Mouse (Mus musculus): ENCODE data around the gene Ltbp2. TPM values are rescaled to one million over a fixed set of nuclear protein-coding genes. Genes with fewer than 3 reads are reported as not detected.
A peak's percentile ranks its signal among the peaks of the same experiment; 100 is the strongest.

Gene Ltbp2
- polyA plus RNA-seq, 1 experiment from 2014 or later, result 1.4 TPM

DNA sequence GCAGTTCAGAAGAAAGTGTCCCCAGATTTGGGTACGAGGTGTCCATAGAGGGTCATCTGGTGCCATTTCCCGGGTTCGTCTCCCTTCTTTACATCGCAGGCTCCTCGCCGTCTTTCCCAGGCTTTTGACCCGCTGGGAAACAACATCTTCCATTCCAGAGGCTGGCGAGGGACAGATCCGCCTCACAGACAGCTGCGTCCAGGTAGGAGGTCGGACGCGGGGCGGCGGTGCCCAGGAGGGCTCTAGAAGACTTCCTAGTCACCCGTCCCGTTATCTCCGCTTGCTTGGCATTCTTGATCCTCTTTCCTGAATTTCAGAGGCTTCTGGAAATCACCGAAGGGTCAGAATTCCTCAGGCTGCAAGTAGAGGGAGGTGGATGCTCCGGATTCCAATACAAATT lies 102.9 kb downstream of the Ltbp2 start:
- DNase-seq (ENCODE audit: low spot score), result no peak
- Histone ChIP-seq H3K27me3 (ENCODE audit: control insufficient read depth, insufficient read depth, low read length) (no peaks in the 10 kb centered on the region), H3K4me3 (ENCODE audit: low read depth, low read length) (peak overlapping the region; percentile 82), H3K36me3 (ENCODE audit: control insufficient read depth, insufficient read depth, low read length) (no peaks in the 10 kb centered on the region), H3K4me2 (replicated peaks; ENCODE audit: low read depth) (peak overlapping the region; percentile 92), H3K9ac (ENCODE audit: low read length) (peak overlapping the region; percentile 83), H3K4me1 (replicated peaks; ENCODE audit: control insufficient read depth, insufficient read depth) (no peaks in the 10 kb centered on the region), H3K27ac (replicated peaks) (peak overlapping the region; percentile 70), H3K9me3 (ENCODE audit: control insufficient read depth, low read length) (no peaks in the 10 kb centered on the region)
- no peak for ATAC-seq (ENCODE audit: low FRiP score, low TSS enrichment)
- WGBS, result 0% methylated on average over 20 of the region's 20 CpGs
- TF ChIP-seq CTCF (IDR thresholded peaks at IDR 0.05; ENCODE audit: low read depth) (no peak), EP300 (optimal IDR thresholded peaks at IDR 0.05) (no peak)

DNA sequence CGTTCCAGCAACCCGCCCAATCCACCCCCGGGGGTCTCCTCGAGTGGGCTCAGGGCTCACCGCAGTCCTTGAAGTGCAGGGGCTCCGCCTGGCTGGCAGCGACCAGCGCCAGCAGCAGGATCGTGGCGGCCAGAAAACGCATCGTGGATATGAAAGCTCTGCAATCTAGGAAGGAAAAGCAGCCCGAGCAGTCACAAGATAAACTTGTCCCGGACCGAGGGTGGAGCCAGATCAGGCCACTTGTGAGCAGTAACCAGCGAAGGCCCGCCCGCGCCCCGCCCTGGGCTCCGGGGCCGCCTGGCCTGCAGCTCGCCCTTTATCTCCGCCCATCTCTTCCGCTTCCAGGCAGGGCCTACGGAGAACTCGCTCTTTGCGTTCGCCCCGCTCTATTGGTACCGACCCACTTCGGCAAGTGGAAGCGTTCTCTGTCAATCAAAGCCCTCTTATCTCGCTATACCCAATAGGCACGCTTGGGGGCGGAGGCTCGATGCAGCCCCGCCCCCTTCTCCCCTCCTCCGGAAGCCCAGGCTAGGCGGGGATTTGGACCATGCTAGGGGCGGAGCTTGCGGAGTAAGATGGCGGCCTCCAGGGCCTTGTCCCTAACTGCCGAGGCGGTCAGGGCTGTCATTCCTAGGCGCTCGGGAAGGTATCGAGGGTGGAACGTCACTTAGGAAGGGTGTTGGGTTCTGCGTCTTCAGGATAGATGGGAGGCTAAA lies 103.4 kb downstream of the Ltbp2 start, which contains the start of the genes Npc2 and Isca2:
TSS of gene Npc2 (minus strand) at position 427 of the 716 bp plus-strand sequence.
TSS of gene Isca2 (plus strand) at position 526 of the 716 bp plus-strand sequence.
- H3K27ac ChIP-seq (replicated peaks), result peak within 1 kb of the TSS; percentile 95
- no peaks in the 10 kb centered on the region for H3K9me3 ChIP-seq (ENCODE audit: control insufficient read depth, low read length)
- H3K4me3 ChIP-seq (ENCODE audit: low read depth, low read length), result peak within 1 kb of the TSS; percentile 82
- under 1% methylated on average over 48 of the region's 50 CpGs for WGBS
- H3K4me1 ChIP-seq (replicated peaks; ENCODE audit: control insufficient read depth, insufficient read depth), result no peaks in the 10 kb centered on the region
- peak within 1 kb of the TSS; percentile 92 for H3K4me2 ChIP-seq (replicated peaks; ENCODE audit: low read depth)
- DNase-seq (ENCODE audit: low spot score) (peak; percentile 99), ATAC-seq (ENCODE audit: low FRiP score, low TSS enrichment) (peak; percentile 100)
- H3K9ac ChIP-seq (ENCODE audit: low read length), result peak within 1 kb of the TSS; percentile 88
- no peaks in the 10 kb centered on the region for H3K36me3 ChIP-seq (ENCODE audit: control insufficient read depth, insufficient read depth, low read length)
- H3K27me3 ChIP-seq (ENCODE audit: control insufficient read depth, insufficient read depth, low read length), result no peaks in the 10 kb centered on the region
- TF ChIP-seq CTCF (IDR thresholded peaks at IDR 0.05; ENCODE audit: low read depth) (peak; percentile 37), EP300 (optimal IDR thresholded peaks at IDR 0.05) (peak; percentile 47)

- no peaks in the 10 kb centered on the region for H3K4me1 ChIP-seq (replicated peaks; ENCODE audit: control insufficient read depth, insufficient read depth)
- WGBS, result 2% methylated on average over 10 of the region's 10 CpGs
- TF ChIP-seq CTCF (IDR thresholded peaks at IDR 0.05; ENCODE audit: low read depth) (no peak), EP300 (optimal IDR thresholded peaks at IDR 0.05) (no peak)
These were observed 104.3 kb downstream of the Ltbp2 start for GRCm38 (mm10) chr12:84771981-84772520.

DNA sequence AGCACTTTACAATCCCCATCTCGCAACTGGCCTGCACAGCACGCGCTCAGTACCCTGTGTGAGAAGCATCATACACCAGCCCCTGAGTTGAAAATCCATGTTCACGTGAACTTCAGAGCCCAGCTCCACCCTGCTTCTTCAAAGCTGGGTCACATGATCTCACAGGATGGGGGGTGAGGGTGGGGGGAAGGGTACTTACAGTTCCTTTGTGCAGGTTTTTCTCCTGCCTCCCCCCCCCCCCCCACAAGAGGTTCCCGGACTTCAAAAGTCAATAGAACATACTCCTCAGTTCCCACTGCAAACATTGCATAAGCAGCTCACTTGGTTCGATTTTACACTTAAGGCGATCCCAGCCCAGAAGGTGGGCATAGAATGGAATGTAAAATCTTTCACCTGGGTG lies 106.7 kb downstream of the Ltbp2 start:
- no peaks in the 10 kb centered on the region; the same call in 1 of the 2 replicates for H3K4me1 ChIP-seq (replicated peaks; ENCODE audit: control insufficient read depth, insufficient read depth)
- peaks cover 1% of the 10 kb centered on the region; the same call in 1 of the 2 replicates for H3K36me3 ChIP-seq (ENCODE audit: control insufficient read depth, insufficient read depth, low read length)
- 0 out of 2 replicates have a peak overlapping the region, but pooled peaks have one; percentile 18 for H3K9ac ChIP-seq (ENCODE audit: low read length)
- H3K9me3 ChIP-seq (ENCODE audit: control insufficient read depth, low read length), result no peaks in the 10 kb centered on the region
- no peak overlapping the region for H3K4me3 ChIP-seq (ENCODE audit: low read depth, low read length)
- TF ChIP-seq EP300 (optimal IDR thresholded peaks at IDR 0.05) (no peak), CTCF (IDR thresholded peaks at IDR 0.05; ENCODE audit: low read depth) (no peak)
- no peak overlapping the region for H3K4me2 ChIP-seq (replicated peaks; ENCODE audit: low read depth)
- H3K27ac ChIP-seq (replicated peaks), result no peak overlapping the region
- 63% methylated on average over 7 of the region's 7 CpGs for WGBS
- DNase-seq (ENCODE audit: low spot score) (peak; percentile 55), ATAC-seq (ENCODE audit: low FRiP score, low TSS enrichment) (no peak)
- no peaks in the 10 kb centered on the region for H3K27me3 ChIP-seq (ENCODE audit: control insufficient read depth, insufficient read depth, low read length)

More at GRCm38 (mm10) chr12:84771981-84772520, 104.3 kb downstream of the Ltbp2 start:
- H3K27me3 ChIP-seq (ENCODE audit: control insufficient read depth, insufficient read depth, low read length), result no peaks in the 10 kb centered on the region
- peak overlapping the region; percentile 82 for H3K4me3 ChIP-seq (ENCODE audit: low read depth, low read length)
- no peaks in the 10 kb centered on the region for H3K36me3 ChIP-seq (ENCODE audit: control insufficient read depth, insufficient read depth, low read length)
- H3K9me3 ChIP-seq (ENCODE audit: control insufficient read depth, low read length), result no peaks in the 10 kb centered on the region
- no peak for ATAC-seq (ENCODE audit: low FRiP score, low TSS enrichment)
- DNase-seq (ENCODE audit: low spot score), result no peak
- peak overlapping the region; percentile 88 for H3K9ac ChIP-seq (ENCODE audit: low read length)
- H3K4me2 ChIP-seq (replicated peaks; ENCODE audit: low read depth), result peak overlapping the region; percentile 67
- H3K27ac ChIP-seq (replicated peaks), result peak overlapping the region; percentile 95

- Histone ChIP-seq H3K36me3 (ENCODE audit: control insufficient read depth, insufficient read depth, low read length) (peaks cover 11% of the 10 kb centered on the region; the same call in 1 of the 2 replicates), H3K27ac (replicated peaks) (no peak overlapping the region), H3K9ac (ENCODE audit: low read length) (no peak overlapping the region), H3K9me3 (ENCODE audit: control insufficient read depth, low read length) (no peaks in the 10 kb centered on the region), H3K27me3 (ENCODE audit: control insufficient read depth, insufficient read depth, low read length) (no peaks in the 10 kb centered on the region), H3K4me3 (ENCODE audit: low read depth, low read length) (no peak overlapping the region), H3K4me2 (replicated peaks; ENCODE audit: low read depth) (no peak overlapping the region), H3K4me1 (replicated peaks; ENCODE audit: control insufficient read depth, insufficient read depth) (no peaks in the 10 kb centered on the region; the same call in 1 of the 2 replicates)
- WGBS, result 64% methylated on average over 6 of the region's 6 CpGs
- ATAC-seq (ENCODE audit: low FRiP score, low TSS enrichment), result no peak
- no peak for DNase-seq (ENCODE audit: low spot score)
- TF ChIP-seq EP300 (optimal IDR thresholded peaks at IDR 0.05) (no peak), CTCF (IDR thresholded peaks at IDR 0.05; ENCODE audit: low read depth) (no peak)
These were observed 108.8 kb downstream of the Ltbp2 start for GRCm38 (mm10) chr12:84767510-84767909.
